ENCODE assay signal across 25 mouse cellular contexts in genomic region chr9:48749666-48750065, GRCm38 (mm10).
A peak's percentile ranks its signal among the peaks of the same experiment; 100 is the strongest.
DNase-seq lines count a peak whose midpoint lies in the region; ATAC-seq and TF ChIP-seq lines count a peak whose summit lies in the region.
"Had no signal": no experiment of that assay in that cellular context is flagged by ENCODE, and none has a peak within 500 bp of the region (broad histone marks: within the 10 kb centered on the region; RNA-seq: fewer than 3 reads in every experiment).

No protein-coding gene starts in this region.

- no peaks in the 10 kb centered on the region for H3K27me3 ChIP-seq in heart, embryonic 12.5 days (replicated peaks)
- H3K27me3 ChIP-seq in lung, postnatal 0 days (replicated peaks; ENCODE audit: insufficient read depth, low read length), result no peaks in the 10 kb centered on the region
- no peaks in the 10 kb centered on the region for H3K27me3 ChIP-seq in small intestine, adult 2 months (ENCODE audit: control insufficient read depth, insufficient read depth, low read length)
- H3K27me3 ChIP-seq: CH12.LX; embryonic facial prominence, embryonic 12.5 days; embryonic facial prominence, embryonic 15.5 days; hindbrain, embryonic 13.5 days had no signal

- H3K27ac ChIP-seq in heart, embryonic 12.5 days (ENCODE audit: poor library complexity, severe bottlenecking), result no peak overlapping the region
- peak overlapping the region; percentile 71 for H3K27ac ChIP-seq in left cerebral cortex, adult 2 months
- peak overlapping the region; percentile 55 for H3K27ac ChIP-seq in lung, postnatal 0 days (ENCODE audit: low read length)
- peak overlapping the region; percentile 3; the same call in 1 of the 2 replicates for H3K27ac ChIP-seq in small intestine, adult 2 months (ENCODE audit: insufficient read depth, low read depth, low read length)
- H3K27ac ChIP-seq: embryonic facial prominence, embryonic 12.5 days; embryonic facial prominence, embryonic 15.5 days; heart, embryonic 10.5 days; hindbrain, embryonic 10.5 days; hindbrain, embryonic 13.5 days had no signal

- TF ChIP-seq POLR2A in small intestine, adult 2 months (IDR thresholded peaks at IDR 0.05; ENCODE audit: low read depth, low read length), result no peak

- no peak overlapping the region for H3K4me2 ChIP-seq in heart, embryonic 12.5 days
- H3K4me2 ChIP-seq in lung, postnatal 0 days (replicated peaks; ENCODE audit: low read depth, low read length), result no peak overlapping the region
- H3K4me2 ChIP-seq: embryonic facial prominence, embryonic 12.5 days; embryonic facial prominence, embryonic 15.5 days; hindbrain, embryonic 13.5 days had no signal

- H3K9ac ChIP-seq in heart, embryonic 12.5 days, result no peak overlapping the region
- H3K9ac ChIP-seq in lung, postnatal 0 days (replicated peaks; ENCODE audit: low read depth), result no peak overlapping the region
- H3K9ac ChIP-seq: embryonic facial prominence, embryonic 12.5 days; embryonic facial prominence, embryonic 15.5 days; forebrain, postnatal 0 days; hindbrain, embryonic 13.5 days had no signal

- no peak overlapping the region for H3K4me3 ChIP-seq in heart, embryonic 12.5 days
- H3K4me3 ChIP-seq in left cerebral cortex, adult 2 months, result no peak overlapping the region
- H3K4me3 ChIP-seq in lung, postnatal 0 days (ENCODE audit: low read depth, low read length), result no peak overlapping the region
- H3K4me3 ChIP-seq in small intestine, adult 2 months (ENCODE audit: low read depth, low read length), result no peak overlapping the region
- H3K4me3 ChIP-seq: embryonic facial prominence, embryonic 12.5 days; embryonic facial prominence, embryonic 15.5 days; heart, embryonic 10.5 days; hindbrain, embryonic 10.5 days; hindbrain, embryonic 13.5 days had no signal

- ATAC-seq in heart, embryonic 12.5 days (ENCODE audit: insufficient number of reproducible peaks, low FRiP score), result no peak
- ATAC-seq in lung, postnatal 0 days, result no peak
- ATAC-seq: forebrain, embryonic 14.5 days; forebrain, postnatal 0 days; hindbrain, embryonic 16.5 days; Patski had no signal

- H3K36me3 ChIP-seq in heart, embryonic 12.5 days, result no peaks in the 10 kb centered on the region
- no peaks in the 10 kb centered on the region for H3K36me3 ChIP-seq in lung, postnatal 0 days (ENCODE audit: insufficient read depth, low read length)
- no peaks in the 10 kb centered on the region for H3K36me3 ChIP-seq in small intestine, adult 2 months (ENCODE audit: control insufficient read depth, insufficient read depth, low read length)
- H3K36me3 ChIP-seq: embryonic facial prominence, embryonic 12.5 days; embryonic facial prominence, embryonic 15.5 days; heart, embryonic 10.5 days; hindbrain, embryonic 13.5 days had no signal

- 84% methylated on average over 6 of the region's 6 CpGs for WGBS in heart, embryonic 12.5 days
- WGBS in lung, postnatal 0 days, result 84% methylated on average over 6 of the region's 6 CpGs
- 93% methylated on average over 6 of the region's 6 CpGs for WGBS in small intestine, adult 2 months

- no peak for TF ChIP-seq EP300 in lung, postnatal 0 days (IDR thresholded peaks at IDR 0.05)

- H3K9me3 ChIP-seq in heart, embryonic 12.5 days (replicated peaks), result no peaks in the 10 kb centered on the region
- no peaks in the 10 kb centered on the region for H3K9me3 ChIP-seq in lung, postnatal 0 days (ENCODE audit: low read length)
- H3K9me3 ChIP-seq: embryonic facial prominence, embryonic 12.5 days; embryonic facial prominence, embryonic 15.5 days; G1E; heart, embryonic 10.5 days; hindbrain, embryonic 10.5 days; hindbrain, embryonic 13.5 days had no signal

- no peak for TF ChIP-seq CTCF in left cerebral cortex, adult 2 months (IDR thresholded peaks at IDR 0.05)
- no peak for TF ChIP-seq CTCF in lung, postnatal 0 days (IDR thresholded peaks at IDR 0.05)
- TF ChIP-seq CTCF in small intestine, adult 2 months (IDR thresholded peaks at IDR 0.05; ENCODE audit: extremely low read depth, insufficient read length, insufficient replicate concordance, low read depth, low read length), result no peak

- intact Hi-C loops in left cerebral cortex, adult 2 months (cut with DNase I), result no loop called here
- intact Hi-C loops in left cerebral cortex, postnatal 4 days (cut with DNase I), result no loop called here

- peak; percentile 93 for DNase-seq in heart, adult 11 months
- no peak for DNase-seq in left cerebral cortex, adult 2 months (ENCODE audit: extremely low spot score in 1 of 2, low spot score in 2 of 2)
- no peak for DNase-seq in left cerebral cortex, postnatal 4 days
- no peak for DNase-seq in lung, postnatal 0 days (ENCODE audit: low spot score)
- no peak for DNase-seq in lung, postnatal 36 days
- DNase-seq: adrenal gland, postnatal 36 days; B cell, adult 2 months; cerebellum, adult 11 months; cerebellum, adult 2 months; cerebellum, adult 9-11 months; cerebellum, postnatal 25 days; forebrain, postnatal 0 days; gastrocnemius, postnatal 10 days had no signal

- 0 out of 2 replicates have a peak, but pooled peaks cover 2% of the 10 kb centered on the region for H3K4me1 ChIP-seq in heart, embryonic 12.5 days (replicated peaks)
- H3K4me1 ChIP-seq in lung, postnatal 0 days (ENCODE audit: insufficient read depth, low read depth, low read length), result peaks cover 51% of the 10 kb centered on the region
- H3K4me1 ChIP-seq in small intestine, adult 2 months (ENCODE audit: control insufficient read depth, insufficient read depth, insufficient read length, low read length), result peaks cover 11% of the 10 kb centered on the region
- H3K4me1 ChIP-seq: heart, embryonic 10.5 days had no signal
